Mouse (Mus musculus) heart, postnatal 4 days (tissue): ENCODE results near the gene Aggf1. TPM values are rescaled to one million over a fixed set of nuclear protein-coding genes. Genes with fewer than 3 reads are reported as not detected.
"Not testable (repeated sequence)": the region's sequence is repeated elsewhere in the genome, so short reads cannot be mapped to it uniquely, and the experiment has no call there.

Source experiments
- DNase-seq: peaks from one replicate; pipeline ENCODE4 v3.0.0; 2021
- total RNA-seq, 2 experiments: library from RNA; stranded (reverse); gene quantifications; 2 replicates each; pipeline ENCODE4 v1.2.3; 2021

Gene Aggf1
- 10 to 100 TPM; 27.9 to 28.3 TPM for total RNA-seq

- DNase-seq = peak; percentile 92
These were observed at the start of gene Aggf1 for GRCm38 (mm10) chr13:95374701-95375553. Gene Aggf1 (minus strand): TSS chr13:95375352.

DNA sequence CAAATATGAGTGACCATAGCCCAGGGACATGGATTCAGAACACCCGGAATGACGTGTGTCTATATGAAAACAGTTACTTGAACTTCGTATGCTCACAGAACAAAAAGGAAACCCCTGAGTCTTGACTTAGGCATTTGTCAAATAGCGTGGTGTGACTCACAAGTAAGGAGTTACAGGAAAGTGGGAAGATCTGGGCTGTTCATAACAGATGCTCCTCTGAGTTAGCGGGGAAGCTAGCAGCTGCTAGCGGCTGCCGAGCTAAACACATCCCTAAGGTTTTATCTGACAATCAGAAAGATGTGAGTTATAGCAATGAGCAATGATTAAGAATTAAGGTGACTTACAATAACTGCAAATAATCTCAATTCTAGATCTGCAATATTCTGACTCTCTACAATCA is 49.8 kb upstream of the Aggf1 start:
- DNase-seq = no peak

DNA sequence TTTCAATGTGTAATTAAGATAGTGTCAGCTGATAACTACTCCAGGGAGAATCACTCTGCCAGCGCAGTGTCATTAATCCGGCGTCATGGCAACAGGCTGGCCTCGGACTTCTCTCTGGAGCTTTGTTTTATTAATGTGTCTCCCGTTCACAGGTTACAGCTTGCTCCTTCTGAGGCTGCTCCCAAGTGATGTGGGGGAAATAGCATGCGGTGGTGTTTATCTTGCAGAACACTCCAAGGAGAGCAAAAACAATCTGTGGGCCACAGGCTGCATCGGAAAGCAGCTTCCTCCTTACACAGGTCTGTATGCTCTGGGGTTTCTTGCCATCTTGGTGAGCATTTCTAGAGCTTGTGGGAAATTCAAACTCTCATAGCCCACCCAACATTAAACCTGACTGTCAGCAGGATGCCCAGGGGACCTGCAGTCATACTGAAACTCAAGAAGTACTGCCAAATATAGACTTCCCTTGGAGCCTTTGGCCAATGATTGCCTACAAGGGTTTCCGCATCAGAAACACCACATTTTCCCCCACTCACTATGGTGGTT is 44.1 kb upstream of the Aggf1 start:
- no peak for DNase-seq

DNA sequence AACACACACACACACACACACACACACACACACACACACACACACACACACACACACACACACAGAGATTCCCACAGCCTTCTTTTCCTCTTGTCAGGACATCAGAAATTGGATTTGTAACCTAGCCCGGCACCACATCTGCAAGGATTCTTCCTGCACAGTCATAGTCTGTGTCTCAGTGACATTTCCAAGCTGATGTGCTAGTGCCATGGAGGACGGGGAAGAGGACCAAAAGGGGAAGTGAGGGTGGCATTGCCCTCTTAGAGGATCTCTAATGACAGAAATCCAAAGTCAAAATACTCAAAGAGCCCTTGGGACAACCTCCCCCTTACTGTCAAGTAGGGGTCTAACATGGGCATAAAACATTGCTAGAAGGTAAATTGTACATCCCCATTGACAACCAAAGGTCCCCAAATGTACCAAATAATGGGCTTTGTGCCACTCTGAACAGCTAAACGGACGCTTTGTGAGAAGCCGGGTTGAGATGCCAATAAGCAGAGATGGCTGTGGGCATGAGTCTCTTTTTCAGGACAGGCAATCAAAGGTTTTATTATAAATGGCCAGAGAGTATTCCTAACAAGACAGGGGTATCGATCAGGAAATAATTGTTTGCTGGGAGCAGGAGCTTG is 43.5 kb upstream of the Aggf1 start:
- no peak for DNase-seq

GRCm38 (mm10) chr13:95412257-95412656 is 37.1 kb upstream of the Aggf1 start:
- no peak for DNase-seq

DNA sequence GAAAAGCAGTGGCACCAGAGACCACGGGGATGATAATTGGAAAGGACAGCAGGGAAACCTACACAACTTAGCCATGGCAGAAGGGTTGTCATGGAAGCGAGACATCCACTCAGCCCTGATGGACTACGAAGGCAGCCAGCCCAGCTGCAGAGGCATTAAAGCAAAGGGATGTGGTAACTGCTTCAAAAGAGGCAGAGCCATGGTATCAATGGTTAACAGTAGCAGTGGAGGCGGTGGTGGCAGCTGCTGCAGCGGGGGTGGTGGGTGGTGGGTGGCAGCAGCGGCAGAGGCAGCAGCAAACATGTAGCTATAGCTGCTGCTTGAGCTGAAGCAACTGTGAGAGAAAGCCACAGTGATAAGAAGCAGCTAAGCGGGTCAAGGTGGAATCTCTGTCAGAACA is 18.1 kb upstream of the Aggf1 start:
- DNase-seq = no peak

GRCm38 (mm10) chr13:95389866-95390865 is 15.0 kb upstream of the Aggf1 start:
- peak; percentile 86 for DNase-seq

- DNase-seq = no peak
These were observed 13.1 kb upstream of the Aggf1 start for GRCm38 (mm10) chr13:95388226-95388625.

DNA sequence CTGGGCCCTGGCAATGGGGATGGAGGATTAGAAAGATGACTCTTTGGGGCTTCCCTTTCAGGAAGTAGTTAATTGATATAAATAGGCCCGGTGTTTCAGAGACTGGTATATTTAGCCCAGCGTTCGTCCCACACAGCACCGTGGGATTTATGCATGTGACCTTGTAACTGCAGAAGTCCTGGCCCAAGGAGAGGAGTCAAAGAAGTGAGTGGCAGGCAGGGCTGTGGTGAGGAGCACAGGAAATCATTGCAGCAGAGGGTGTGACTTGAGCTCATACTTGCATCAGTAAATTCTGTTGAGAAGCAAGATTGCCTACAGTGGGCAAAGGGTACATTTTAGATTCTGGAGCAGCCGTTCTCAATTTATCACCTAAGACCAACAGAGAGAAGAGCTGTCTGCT is 7.3 kb upstream of the Aggf1 start:
- no peak for DNase-seq

- DNase-seq = peak; percentile 27
These were observed 3.5 kb upstream of the Aggf1 start for GRCm38 (mm10) chr13:95378696-95379095.

DNA sequence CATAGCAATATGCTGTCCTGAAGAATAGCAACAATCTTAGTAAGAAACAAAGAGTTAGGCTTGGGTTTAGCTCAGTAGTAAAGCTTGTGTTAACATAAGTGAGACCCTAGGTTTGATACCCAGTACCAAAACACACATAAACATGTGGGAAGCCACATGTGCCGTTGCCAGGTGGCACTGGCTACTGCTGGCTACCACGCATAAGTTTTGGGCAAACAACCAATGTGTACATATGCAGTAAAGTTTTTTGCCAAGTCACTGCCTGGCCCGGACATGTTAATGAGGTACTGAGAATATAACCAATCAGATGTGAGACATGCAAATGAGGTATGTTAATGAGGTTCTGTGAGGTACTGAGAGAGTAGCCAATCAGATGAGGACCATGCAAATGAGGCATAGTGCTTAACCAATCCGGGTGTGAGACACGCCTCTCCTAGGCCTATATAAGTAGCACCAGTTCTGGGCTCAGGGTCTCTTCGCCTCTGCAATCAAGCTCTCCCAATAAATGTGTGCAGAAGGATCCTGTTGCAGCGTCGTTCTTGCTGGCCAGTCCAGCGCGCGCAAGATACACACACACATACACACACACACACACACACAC is 1.6 kb upstream of the Aggf1 start:
- DNase-seq = not testable (repeated sequence)

DNA sequence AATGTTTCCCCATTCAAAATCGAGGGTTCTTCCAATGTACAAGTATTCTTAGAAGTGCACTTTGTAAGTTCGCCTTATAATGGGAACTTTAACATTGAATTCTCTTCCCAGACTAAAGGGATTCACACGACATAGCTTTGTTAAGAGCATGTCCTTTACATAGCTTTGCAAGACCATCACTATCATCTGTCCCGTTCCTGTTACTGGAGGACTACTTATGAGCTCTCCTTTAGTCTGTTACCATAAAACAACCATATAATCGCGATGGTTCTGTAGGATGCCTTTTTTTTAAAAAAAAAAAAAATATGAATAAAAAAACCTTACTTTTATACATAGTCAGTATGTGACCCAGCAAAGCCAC is 382 bp upstream of the Aggf1 start:
- DNase-seq = no peak

- DNase-seq = no peak
These were observed 8.8 kb downstream of the Aggf1 start for GRCm38 (mm10) chr13:95366356-95366755.

DNA sequence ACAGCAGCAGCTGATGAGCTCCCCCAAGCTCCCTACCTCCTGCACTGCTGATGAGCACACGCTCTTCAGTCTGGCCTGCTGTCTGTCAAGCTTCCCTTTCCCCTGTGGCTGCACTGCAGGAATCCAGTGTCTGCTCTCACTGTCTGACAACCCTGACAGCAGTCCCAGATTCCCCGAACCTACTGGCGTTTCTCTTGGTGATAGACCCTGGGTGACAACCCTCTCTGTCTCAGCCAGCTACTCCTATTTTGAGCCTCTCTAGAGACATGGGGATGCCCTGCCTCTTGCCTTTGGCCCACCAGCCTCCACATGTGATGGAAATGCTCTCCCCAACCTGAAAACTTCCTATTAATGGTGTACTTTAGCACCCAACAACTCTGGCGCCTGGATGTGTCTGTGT is 11.7 kb downstream of the Aggf1 start:
- no peak for DNase-seq

DNA sequence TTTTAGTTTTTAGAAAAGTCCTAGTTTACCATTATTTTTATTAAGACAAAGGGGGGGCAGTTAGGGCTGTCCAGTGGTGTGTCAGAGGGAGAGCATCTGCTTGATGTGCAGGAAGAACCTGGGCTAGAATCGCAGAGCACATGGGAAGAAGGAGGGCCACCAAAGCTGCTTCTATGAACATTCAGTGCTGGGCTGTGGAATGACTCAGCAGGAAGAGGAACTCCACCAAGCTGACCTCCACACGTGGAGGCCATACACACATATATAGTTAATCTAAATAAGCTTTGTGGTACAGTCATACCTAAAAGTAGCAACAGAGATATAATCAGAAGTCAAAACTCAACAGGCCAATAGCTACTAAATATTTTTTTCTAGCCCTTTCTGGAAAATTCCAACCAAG is 16.9 kb downstream of the Aggf1 start:
- DNase-seq = no peak

DNA sequence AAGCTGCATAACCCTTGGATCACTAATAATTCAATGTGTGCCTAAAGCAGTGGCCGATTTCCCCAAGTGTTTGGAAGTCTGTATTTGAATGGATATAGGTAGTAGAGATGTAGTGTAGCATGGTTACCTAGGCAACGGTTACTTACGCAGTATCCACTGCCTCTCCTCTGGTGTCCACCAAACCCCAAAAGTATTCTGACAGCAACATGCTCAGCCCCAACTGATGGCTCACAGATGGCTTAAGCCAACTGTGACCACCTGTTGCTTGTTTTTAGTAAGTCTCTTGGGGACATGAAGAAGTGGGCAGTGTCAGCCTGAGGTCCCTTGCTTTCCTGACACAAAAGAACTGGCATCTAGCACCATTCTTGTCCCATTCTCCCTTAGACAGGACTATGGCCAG is 26.7 kb downstream of the Aggf1 start:
- DNase-seq = no peak

GRCm38 (mm10) chr13:95347018-95347696 is 28.0 kb downstream of the Aggf1 start:
- DNase-seq = peak; percentile 80

- DNase-seq = no peak
These were observed 29.3 kb downstream of the Aggf1 start for GRCm38 (mm10) chr13:95345869-95346268.

DNA sequence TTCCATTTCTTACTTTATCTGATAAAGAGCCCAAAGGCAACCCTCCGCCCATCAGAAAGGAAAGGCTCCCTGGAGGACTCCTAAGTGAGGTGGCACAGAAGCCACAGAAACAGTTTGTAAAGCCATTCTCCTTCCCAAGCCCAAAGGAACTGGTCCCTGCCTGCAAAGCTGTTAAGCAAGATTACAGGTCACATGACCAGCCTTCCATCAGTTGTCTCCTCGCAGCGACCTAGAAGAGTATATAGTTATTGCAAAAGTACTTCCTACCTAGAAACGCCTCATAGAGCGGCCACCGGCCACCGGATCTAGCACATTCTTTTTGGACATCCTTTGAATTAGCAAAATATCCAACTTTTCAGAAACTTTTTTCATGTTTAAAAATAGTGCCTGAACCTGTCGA is 31.7 kb downstream of the Aggf1 start:
- DNase-seq = no peak

GRCm38 (mm10) chr13:95336122-95336677 is 39.0 kb downstream of the Aggf1 start:
- no peak for DNase-seq
